Mouse (Mus musculus) brain, adult 2 months (tissue): Measurements from ENCODE around the gene Hnrnpa2b1.
A peak's percentile ranks its signal among the peaks of the same experiment; 100 is the strongest.

Source experiments
- DNase-seq: peaks from one replicate; pipeline ENCODE4 v3.0.0; 2011; ENCODE audit warnings: low read depth, low spot score

The Hnrnpa2b1 gene

GRCm38 (mm10) chr6:51417306-51417936 is 52.3 kb downstream of the Hnrnpa2b1 start:
- DNase-seq = no peak

DNA sequence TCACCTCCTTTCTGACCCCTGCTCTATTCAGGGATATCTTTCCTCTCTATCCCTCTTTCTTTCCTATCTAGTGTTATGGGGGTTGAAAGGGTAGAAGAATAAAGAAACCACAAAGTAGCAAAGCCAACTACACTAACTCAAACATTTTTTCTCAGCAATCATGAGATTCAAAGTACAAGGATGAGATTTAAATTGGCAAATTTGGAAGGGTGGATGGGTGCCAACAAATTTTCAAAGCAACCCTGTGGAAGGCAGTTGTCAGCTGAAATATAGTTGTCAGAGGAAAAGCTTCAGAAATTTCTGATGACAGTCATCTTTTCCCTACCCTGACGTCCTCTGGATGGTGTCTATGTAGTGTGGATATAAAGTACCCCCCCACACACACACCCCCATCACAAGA is 53.3 kb downstream of the Hnrnpa2b1 start:
- peak; percentile 45 for DNase-seq
